Mouse (Mus musculus): ENCODE data around the gene Gse1.

Gene Gse1

DNA sequence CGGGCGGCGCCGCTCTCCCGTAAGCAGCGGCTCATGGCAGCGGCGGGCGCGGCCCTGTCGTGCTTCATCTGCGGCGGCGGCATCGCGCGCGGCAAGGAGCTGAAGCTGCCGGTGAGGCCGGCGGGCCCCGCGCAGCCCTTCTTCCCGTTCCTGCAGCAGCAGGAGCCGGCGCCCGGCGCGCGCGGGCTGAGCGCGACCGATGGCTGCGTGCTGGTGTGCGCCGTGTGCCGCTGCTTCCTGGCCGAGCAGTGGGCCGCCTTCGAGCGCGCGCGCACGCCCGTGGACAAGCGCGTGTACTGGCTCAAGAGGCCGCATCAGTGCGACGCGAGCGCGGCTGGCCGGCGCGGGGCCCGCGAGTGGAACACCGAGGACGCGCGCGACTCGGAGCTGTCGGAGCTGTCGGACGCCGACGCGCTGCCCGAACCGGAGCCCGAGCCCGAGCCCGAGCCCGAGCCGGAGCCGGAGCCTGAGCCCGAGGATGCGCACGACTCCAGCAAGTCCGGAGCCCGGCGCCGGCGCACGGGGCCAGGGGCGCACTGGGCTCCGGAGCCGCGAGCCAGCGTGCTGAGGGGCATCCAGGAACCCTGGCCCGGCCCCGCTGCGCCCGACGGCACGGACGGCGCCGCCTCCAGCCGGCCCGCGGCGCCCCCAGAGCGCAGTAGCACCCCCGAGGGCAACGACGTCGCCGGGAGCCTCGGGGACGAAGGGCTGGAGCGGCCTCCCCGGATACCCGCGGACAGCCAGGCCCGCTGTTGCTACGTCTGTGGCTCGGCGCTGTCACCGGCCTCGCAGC, 721 bp downstream of the Gse1 start:
- CTCF ChIA-PET = interaction anchor here in 3 of 4 experiments (0.6 to 1.8 kb wide), 5 partner anchors 17 to 437 kb away, joined by 3 to 5 read pairs (median 5); no protein-coding TSS in a partner anchor
- POLR2A ChIA-PET = interaction anchor here in 3 of 4 experiments (0.7 to 3.9 kb wide), 9 partner anchors 11 to 360 kb away, joined by 3 to 23 read pairs (median 3); partner anchors contain the start of gene Gins2 (in 1 of the 3)

DNA sequence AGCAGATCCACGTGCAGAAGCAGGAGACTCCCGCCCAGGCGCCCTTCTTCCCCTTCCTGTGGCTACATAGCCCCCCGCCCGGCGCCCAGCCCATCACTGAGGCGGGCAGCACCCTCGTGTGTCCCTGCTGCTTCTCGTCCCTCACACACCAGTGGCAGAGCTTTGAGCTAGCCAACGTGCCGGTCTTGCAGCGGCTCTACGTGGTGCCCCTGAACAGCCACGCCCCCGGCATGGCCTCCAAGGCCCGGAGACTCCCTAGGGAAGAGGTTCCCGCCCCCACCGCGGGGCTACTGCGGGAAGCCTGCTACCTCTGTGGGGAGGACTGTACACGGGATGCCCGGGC, 1.3 kb downstream of the Gse1 start:
- ChIA-PET CTCF (interaction anchor here in 2 of 4 experiments (1.3 to 1.8 kb wide), 2 partner anchors 16 to 52 kb away, joined by 3 to 5 read pairs (median 5); no protein-coding TSS in a partner anchor), POLR2A (interaction anchor here in 2 of 4 experiments (1.0 to 3.9 kb wide), 6 partner anchors 10 to 105 kb away, joined by 3 to 23 read pairs (median 3); no protein-coding TSS in a partner anchor)

DNA sequence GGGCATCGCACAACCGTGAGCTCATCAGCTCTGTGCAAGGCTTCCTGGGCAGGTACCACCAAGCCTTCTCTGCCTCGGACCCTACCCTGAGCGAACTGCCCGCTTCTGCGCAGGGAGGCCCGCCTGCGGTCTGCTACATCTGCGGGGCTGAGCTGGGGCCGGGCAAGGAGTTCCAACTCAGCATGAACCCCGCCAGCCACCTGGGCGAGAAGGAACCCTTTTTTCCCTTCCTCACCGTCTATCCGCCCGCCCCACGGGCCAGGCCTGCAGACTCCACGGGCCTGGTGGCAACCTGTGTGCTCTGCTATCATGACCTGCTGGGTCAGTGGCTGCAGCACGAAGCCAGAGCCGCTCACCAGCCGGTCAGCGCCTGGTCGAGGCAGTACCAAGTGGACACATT, 1.8 kb downstream of the Gse1 start:
- ChIA-PET CTCF (interaction anchor here in 3 of 4 experiments (0.5 to 1.8 kb wide), 5 partner anchors 16 to 174 kb away, joined by 3 to 6 read pairs (median 4); no protein-coding TSS in a partner anchor), POLR2A (interaction anchor here in 3 of 4 experiments (0.5 to 3.9 kb wide), 6 partner anchors 8 to 325 kb away, joined by 3 to 23 read pairs (median 3); no protein-coding TSS in a partner anchor)

DNA sequence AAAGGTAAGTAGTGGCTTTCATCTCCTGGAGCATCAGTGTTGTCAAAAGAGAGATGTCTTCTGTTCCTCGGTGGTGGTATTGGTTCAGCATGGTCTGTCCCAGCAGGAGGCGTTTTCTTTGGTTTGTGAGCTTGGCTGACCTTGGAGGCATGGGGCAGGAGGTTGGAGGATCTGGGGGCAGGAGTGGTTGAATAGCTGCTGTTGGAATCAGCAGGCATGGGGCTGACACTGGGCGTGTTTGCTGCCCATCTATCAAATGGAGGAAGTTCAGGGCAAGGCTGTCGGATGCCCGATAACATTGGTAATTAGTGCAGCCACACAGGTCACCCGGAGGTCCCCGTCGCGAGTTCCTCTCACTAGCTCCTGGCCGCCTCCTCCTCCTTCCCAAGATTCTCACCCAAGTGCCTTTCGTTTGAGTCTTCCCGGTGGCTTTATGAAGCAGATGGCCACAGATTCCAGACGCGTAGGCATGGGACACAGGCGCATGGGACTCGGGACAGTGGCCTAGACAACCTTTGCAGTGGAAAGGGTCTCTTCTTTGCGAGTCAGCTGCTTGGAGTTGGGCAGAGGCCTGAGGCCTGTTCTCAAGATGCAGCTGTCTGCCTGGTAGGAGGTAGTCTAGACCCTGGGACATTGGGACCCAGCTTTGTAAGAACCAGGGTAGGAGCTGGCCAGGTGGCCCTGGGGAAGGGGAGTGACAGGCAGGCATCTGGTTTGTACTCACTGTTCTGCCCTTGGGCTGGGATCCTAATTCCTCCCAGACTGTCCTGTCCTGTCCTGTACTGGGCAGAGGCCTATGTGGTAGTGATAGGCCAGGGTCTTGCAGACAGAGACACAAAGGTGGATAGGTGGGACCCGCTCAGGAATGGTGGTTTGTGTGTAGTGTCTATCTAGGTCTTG, 2.7 kb downstream of the Gse1 start:
- ChIA-PET CTCF (interaction anchor here (0.5 to 1.8 kb wide), 8 partner anchors 19 to 329 kb away, joined by 3 to 6 read pairs (median 4); no protein-coding TSS in a partner anchor), POLR2A (interaction anchor here in 3 of 4 experiments (0.5 to 1.4 kb wide), 5 partner anchors 9 to 325 kb away, joined by 3 to 4 read pairs (median 3); no protein-coding TSS in a partner anchor)

DNA sequence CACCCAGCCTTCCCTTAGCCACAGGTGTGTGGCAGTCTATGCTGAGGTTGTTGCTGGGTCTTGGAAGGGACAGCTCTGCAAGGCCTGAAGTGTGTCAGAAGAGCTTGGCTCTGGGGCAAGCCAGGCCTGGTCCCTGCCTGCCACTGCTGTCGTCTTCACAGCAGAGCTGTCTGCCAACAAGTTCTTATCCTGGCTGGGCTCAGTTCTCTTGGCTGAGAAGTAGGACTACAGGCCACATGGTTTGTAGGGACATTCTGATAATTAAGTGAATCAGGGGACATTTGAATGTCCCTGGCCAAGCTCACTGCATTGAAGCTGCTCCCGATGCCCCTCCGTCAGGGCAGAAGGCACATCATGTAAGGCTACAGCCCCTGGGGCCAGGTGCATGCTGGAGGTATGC, 3.6 kb downstream of the Gse1 start:
- CTCF ChIA-PET = interaction anchor here in 1 of 4 experiments (1.2 kb wide), 1 partner anchor 57 kb away, joined by 3 read pairs; no protein-coding TSS in a partner anchor
- POLR2A ChIA-PET = interaction anchor here in 1 of 4 experiments (0.9 to 1.7 kb wide), 2 partner anchors 14 to 15 kb away, joined by 4 to 5 read pairs; no protein-coding TSS in a partner anchor

DNA sequence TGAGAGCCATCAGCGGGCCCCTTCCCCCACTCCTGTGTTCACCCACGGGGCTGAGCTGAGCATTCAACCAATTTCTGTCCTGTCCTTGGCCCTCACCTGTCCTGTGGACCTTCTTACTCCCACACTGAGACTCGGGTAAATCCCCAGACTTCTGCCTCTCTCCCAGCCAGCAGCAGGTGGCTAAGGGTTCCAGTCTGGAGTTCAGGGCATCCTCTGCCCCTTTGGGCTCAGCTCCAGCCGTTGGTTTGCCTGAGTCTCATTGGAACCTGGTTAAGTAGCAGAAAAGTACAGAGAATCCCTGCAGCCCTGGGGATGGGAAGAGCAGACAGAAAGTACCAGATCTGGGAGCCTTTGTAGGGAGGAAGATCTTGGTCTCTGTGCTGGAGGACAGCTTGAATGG, 4.1 kb downstream of the Gse1 start:
- CTCF ChIA-PET = interaction anchor here in 1 of 4 experiments (1.2 kb wide), 1 partner anchor 56 kb away, joined by 3 read pairs; no protein-coding TSS in a partner anchor

DNA sequence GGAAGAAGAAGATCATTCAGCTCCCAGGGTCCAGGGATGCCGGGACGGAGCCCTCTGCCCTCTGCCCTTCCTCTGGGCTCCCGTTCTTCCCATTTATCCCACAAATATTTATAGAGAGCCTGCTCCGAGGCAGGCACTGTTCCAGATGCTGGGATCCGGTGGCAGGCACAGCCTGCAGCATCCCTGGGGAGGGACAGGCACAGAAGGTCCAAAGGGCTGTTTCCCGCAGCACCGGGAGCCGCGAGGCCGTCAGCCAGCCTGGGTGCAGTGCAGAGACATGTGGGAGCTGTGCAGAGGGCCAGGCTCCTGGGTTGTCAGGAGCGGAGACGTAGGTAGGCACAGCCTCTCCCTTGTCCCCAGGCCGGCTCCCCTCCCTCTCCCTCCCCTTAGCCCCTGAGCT, 4.7 kb downstream of the Gse1 start:
- ChIA-PET POLR2A (interaction anchor here in 1 of 4 experiments (1.7 kb wide), 1 partner anchor 15 kb away, joined by 5 read pairs; no protein-coding TSS in a partner anchor), CTCF (interaction anchor here (0.6 to 2.4 kb wide), 4 partner anchors 54 to 655 kb away, joined by 3 to 7 read pairs (median 3); no protein-coding TSS in a partner anchor)

More for the DNA sequence above, 4.1 kb downstream of the Gse1 start:
- POLR2A ChIA-PET = interaction anchor here in 1 of 4 experiments (0.9 to 1.7 kb wide), 2 partner anchors 14 to 16 kb away, joined by 4 to 5 read pairs; no protein-coding TSS in a partner anchor

DNA sequence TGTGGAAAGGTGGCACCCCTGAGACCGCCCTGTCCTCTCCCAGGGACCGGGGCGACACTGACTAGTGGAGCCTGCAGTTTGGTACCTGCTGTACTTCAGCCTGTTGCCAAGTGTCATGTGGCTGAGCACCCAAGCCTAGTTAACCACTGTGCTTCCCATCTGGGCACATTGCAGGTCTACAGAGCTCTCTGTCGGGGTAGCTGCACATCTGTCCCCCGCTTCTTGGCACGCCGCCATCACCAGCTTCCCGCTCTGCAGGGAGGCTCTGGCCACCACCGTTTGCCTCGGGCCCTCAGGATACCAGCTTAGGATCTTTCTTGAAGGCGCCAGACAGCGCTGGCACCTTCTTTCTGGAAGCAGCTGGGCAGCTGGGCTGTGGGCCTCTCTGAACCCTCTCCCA, 6.2 kb downstream of the Gse1 start:
- POLR2A ChIA-PET = interaction anchor here in 2 of 4 experiments (0.6 to 1.5 kb wide), 3 partner anchors 16 to 33 kb away, joined by 3 to 4 read pairs (median 3); no protein-coding TSS in a partner anchor
- CTCF ChIA-PET = interaction anchor here in 3 of 4 experiments (0.8 to 2.4 kb wide), 5 partner anchors 18 to 85 kb away, joined by 3 to 7 read pairs (median 4); partner anchors contain the start of gene Fam92b (in 1 of the 3)

DNA sequence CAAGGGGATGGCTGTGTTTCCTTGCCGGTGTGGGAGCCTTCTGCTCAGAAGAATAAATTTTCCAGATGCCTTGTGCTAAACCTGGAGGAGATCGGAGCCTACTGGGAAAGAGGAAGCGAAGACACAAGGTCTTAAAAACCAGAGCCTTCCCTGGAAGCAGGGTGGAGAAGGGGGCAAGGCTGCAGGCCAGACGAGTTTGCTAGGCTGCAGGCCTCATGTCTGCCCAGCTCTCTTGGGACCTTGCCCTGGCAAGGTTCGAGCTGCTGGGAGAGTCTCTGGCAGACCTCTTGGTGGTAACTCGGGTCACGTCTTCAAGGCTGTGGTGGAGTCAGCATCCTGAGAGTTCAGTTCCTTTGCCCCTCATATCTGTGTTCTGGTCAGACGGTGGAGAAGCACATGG, 6.6 kb downstream of the Gse1 start:
- POLR2A ChIA-PET = interaction anchor here in 1 of 4 experiments (0.5 to 1.5 kb wide), 3 partner anchors 10 to 34 kb away, joined by 3 to 4 read pairs (median 4); no protein-coding TSS in a partner anchor
- CTCF ChIA-PET = interaction anchor here (0.6 to 2.4 kb wide), 7 partner anchors 18 to 85 kb away, joined by 3 to 7 read pairs (median 4); partner anchors contain the start of gene Fam92b (in 1 of the 4)

DNA sequence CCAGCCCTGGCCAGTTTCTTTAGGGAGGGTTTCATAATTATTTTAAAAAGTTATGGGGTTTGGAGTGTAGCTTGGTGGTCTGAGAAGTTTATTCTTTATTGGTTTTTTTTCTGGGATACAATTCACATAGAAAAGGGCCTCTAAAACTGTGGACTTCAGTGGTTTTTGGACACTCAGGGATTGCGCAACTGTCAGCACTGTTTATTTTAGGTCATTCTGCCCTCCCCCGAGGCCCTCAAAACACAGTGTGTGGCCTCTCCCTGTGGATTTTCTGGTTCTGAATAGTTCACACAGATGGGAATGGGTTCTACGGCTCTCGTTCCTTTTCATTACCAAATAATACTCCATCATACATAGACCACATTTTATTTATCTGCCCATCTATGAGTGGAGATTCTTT, 15.0 kb downstream of the Gse1 start:
- POLR2A ChIA-PET = no interaction called here
- CTCF ChIA-PET = interaction anchor here in 2 of 4 experiments (1.1 to 2.0 kb wide), 3 partner anchors 45 to 65 kb away, joined by 3 to 4 read pairs (median 4); no protein-coding TSS in a partner anchor

DNA sequence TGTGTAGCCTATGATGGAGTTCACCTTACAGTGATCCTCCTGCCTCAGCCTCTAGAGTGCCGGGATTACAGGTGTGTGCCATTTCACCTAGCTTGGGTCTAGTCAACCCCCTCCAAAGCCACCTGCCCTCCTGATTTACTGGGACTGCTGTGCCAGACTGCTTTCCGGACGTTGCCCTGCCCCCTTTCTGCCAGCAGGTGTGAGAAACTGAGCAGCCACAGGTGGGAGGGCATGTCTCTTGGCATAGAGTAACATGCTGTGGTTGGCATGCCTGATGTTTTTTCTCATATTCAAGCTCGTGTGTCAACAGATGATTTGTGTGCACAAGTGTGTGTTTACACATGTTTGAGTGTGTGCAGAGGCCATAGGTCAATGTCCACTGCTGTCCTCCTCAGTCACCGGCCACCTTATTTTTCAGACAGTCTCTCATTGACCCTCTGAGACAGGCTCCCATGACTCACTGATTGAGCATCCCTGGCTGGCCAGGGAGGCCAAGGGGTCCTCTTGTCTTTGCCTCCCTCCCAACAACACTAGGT, 15.7 kb downstream of the Gse1 start:
- CTCF ChIA-PET = interaction anchor here in 3 of 4 experiments (0.5 to 1.1 kb wide), 5 partner anchors 65 to 373 kb away, joined by 3 to 4 read pairs (median 3); no protein-coding TSS in a partner anchor
- POLR2A ChIA-PET = interaction anchor here in 1 of 4 experiments (1.6 kb wide), 1 partner anchor 20 kb away, joined by 3 read pairs; no protein-coding TSS in a partner anchor

DNA sequence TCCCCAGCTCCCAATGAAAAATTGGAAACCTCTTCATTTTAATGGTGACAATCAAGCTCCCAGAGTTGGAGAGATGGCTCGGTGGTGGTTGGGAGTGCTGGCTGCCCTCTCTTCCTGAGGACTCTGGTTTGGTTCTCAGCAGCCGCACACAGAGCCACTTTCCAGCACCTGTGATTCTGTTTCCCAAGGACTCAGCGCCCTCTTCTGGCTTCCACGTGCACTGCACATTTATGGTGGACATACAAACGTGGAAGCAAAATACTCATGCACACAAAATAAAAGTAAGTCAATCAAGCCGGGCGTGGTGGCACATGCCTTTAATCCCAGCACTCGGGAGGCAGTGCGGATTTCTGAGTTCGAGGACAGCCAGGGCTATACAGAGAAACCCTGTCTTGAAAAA, 16.3 kb downstream of the Gse1 start:
- POLR2A ChIA-PET = interaction anchor here in 1 of 4 experiments (1.6 kb wide), 1 partner anchor 19 kb away, joined by 3 read pairs; no protein-coding TSS in a partner anchor
- CTCF ChIA-PET = interaction anchor here in 2 of 4 experiments (1.0 to 1.1 kb wide), 3 partner anchors 66 to 373 kb away, joined by 3 to 4 read pairs (median 3); no protein-coding TSS in a partner anchor

DNA sequence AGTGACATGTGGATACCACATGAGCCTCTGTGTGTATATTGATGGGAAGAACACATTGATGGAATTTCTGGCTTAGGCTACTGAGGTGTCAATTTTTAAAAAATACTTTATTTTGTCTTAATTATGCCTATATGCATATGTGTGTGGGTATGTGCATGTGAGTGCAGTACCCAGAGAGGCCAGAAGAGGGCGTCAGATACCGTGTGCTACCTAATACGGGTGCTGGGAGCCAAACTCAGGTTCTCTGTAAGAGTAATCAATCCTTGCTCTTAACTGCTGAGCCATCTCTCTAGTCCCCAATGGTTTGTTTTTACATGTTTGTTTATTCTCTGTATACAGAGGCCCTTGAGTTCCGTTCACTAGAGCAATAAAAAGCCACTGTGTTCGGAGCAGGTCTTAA, 19.4 kb downstream of the Gse1 start:
- CTCF ChIA-PET = interaction anchor here in 2 of 4 experiments (1.0 to 1.1 kb wide), 2 partner anchors 12 to 69 kb away, joined by 3 read pairs; no protein-coding TSS in a partner anchor
- POLR2A ChIA-PET = interaction anchor here in 1 of 4 experiments (1.8 kb wide), 1 partner anchor 19 kb away, joined by 3 read pairs; no protein-coding TSS in a partner anchor

DNA sequence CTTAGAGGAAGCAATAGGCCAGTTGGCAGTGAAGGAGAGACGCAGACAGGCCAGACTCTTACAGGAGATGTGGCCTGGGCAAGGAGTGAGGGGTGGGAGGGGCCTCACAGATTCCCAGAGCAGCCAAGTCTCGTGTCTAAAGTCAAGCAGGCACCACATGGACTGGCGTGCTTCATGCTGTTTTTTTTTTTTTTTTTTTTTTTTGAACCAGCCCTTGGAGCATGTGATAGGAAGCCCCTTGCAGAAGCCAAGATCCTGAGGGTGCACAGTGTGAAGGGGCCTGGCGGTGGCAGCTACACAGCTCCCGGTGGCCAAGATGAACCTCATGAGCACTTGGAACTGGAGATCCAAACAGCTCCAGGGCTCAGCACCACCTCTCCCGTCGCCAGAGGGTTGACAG, 19.8 kb downstream of the Gse1 start:
- ChIA-PET POLR2A (interaction anchor here in 2 of 4 experiments (0.7 to 1.8 kb wide), 5 partner anchors 8 to 376 kb away, joined by 3 to 9 read pairs (median 3); no protein-coding TSS in a partner anchor), CTCF (interaction anchor here (0.6 to 1.1 kb wide), 5 partner anchors 11 to 1165 kb away, joined by 3 to 7 read pairs (median 5); no protein-coding TSS in a partner anchor)

DNA sequence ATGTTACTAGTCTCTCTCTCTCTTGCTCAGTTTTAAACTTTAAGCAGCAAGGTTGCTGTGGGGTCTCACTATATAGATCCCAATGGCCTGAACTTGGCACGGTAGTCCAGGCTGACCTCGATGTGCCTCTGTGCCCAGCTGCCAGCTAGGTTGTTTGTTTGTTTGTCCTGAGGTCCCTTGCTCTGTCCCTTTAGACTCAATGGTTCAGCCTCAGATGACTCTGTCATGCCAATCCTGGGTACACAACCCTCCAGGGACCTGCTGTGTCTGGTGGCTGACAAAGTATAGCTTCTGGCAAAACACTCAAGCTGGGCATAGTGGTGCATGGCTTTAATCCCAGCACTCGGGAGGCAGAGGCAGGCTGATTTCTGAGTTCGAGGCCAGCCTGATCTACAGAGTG, 20.2 kb downstream of the Gse1 start:
- ChIA-PET CTCF (interaction anchor here (0.5 to 1.1 kb wide), 6 partner anchors 11 to 1165 kb away, joined by 3 to 7 read pairs (median 5); no protein-coding TSS in a partner anchor), POLR2A (interaction anchor here in 2 of 4 experiments (0.7 to 1.8 kb wide), 5 partner anchors 9 to 375 kb away, joined by 3 to 9 read pairs (median 3); no protein-coding TSS in a partner anchor)

DNA sequence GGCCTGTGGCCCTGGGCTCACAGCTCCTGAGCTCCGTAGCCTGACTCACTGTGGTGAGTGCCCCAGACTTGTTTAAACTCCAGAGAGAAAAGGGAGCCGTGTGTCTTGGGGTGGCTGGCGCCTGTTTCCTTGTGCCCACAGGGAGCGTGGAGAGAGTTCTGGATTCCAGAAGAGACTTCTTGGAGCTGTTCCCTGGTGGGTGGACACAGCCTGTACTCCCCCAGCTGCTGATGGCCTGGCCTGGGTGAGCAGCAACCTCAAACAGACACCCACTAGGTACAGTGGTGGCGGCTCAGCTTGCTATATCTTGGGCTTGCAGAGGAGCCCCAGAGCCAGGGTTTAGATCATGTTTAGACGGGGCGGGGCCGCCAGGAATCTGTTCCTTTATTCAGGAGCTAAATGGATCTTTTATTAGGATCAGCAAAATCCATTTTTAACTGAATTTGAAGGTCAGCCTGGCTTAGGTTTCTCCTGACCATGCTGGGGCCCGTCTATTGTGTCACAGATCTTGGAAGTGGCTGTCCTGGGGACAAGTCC, 21.6 kb downstream of the Gse1 start:
- POLR2A ChIA-PET = interaction anchor here in 2 of 4 experiments (0.8 to 1.8 kb wide), 8 partner anchors 10 to 339 kb away, joined by 3 to 6 read pairs (median 4); partner anchors contain the start of genes Fam92b (in 1 of the 2) and Gins2 (in 1 of the 2)
- CTCF ChIA-PET = interaction anchor here (0.6 to 2.2 kb wide), 15 partner anchors 10 to 1340 kb away, joined by 3 to 7 read pairs (median 3); partner anchors contain the start of gene Map1lc3b (in 1 of the 4)
